Mouse (Mus musculus) layer of hippocampus, postnatal 14 days (tissue): Measurements from ENCODE around the gene Olfr1100. TPM values are rescaled to one million over a fixed set of nuclear protein-coding genes. Genes with fewer than 3 reads are reported as not detected.

ENCODE experiments used
- DNase-seq, 2 experiments: peaks; one replicate each; pipeline ENCODE4 v3.0.0; 2021 to 2022; ENCODE audit warnings: low spot score in 2 of 2, mixed read lengths in 1 of 2
- long read RNA-seq, 2 experiments: library from polyadenylated mRNA; stranded (forward); transcript quantifications; one replicate each; pipeline ENCODE4 v2.0.0; 2021
- total RNA-seq, 2 experiments: library from RNA; stranded (reverse); gene quantifications; 2 replicates each; pipeline ENCODE4 v1.2.3; 2021

Gene Olfr1100
- total RNA-seq, result not detected
- long read RNA-seq, experiment 1, result 0 reads
- long read RNA-seq, experiment 2, result 0 reads

DNA sequence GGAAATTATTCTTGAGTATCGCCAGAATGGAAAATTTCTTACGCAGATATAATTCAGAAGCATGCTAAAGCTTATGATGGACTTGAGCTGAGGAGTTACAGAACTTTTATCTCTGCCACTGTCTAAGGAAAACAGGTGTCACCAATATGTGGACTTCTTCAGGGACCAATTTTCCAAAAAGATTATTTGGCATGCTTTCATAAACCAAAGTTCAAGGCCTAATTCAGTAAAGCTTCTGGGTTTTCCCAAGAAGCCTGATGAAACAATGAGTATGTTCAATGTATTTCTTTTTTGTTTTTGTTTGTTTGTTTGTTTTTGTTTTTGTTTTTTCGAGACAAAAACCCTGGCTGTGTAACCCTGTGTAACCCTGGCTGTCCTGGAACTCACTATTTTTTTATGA lies at the start of gene Olfr1100:
Gene Olfr1100, minus strand, starts transcription at position 101 of the 400 bp plus-strand sequence.
- no peak for DNase-seq

DNA sequence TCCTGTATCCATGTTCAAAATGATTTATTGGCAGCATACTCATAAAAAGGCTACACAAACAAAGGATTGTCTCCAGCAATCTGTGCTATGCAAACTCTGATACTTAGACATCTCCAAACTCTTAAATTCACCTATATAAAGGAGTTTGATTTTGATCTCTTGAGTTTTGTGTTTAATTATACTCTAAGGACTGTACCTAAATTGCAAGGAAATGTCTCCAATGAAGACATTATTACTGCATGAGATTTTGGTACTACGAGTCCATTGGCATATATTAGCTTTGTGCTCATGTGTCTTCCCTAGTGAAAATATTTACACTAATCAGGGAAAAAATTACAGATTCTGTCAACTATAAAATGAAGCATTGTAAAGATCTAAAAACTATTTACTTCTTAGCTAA lies 47.2 kb upstream of the Olfr1100 start, which contains the start of gene Olfr1104:
Gene Olfr1104, minus strand, starts transcription at position 101 of the 400 bp plus-strand sequence.
- DNase-seq, result no peak

DNA sequence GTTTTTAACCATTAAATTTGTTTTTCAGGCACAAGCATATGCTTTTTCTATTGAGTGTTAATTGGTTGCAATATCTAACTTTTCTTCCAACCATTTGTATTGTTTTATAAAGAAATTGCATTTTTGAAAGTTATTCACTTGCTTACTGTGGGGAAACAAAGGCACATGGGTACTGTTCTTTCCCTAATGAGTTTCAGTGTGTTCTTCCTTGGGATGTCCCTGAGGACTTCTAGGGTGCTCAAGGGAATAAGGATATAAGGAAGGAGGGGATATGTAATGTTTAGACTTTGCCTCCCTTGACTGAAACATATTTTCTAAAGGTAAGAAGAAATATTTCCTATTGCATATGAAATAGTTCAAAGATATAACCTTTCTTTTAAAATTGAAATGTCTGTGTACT lies 18.3 kb upstream of the Olfr1100 start, which contains the start of gene Olfr1102:
Gene Olfr1102, plus strand, starts transcription at position 301 of the 400 bp plus-strand sequence.
- no peak for DNase-seq

DNA sequence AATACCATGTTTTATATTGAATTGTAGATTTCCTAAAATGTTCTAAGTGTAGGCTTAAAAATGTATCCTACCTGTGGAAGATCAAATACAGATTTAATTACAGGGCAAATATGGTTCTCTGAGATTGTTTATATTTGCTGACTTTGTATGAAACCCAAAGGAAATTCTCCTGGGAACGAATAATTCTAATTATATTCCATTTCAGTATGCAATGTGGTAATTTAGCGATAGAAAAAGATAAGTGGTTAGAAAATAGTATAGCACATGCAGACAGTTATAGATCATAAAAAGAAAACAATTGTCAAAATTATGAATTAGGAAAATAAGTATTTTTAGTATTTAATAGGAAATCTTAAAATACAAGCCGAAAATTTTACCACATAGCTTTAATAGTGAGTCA lies 11.4 kb upstream of the Olfr1100 start, which contains the start of gene Olfr1101:
Gene Olfr1101, minus strand, starts transcription at position 101 of the 400 bp plus-strand sequence.
- DNase-seq, result no peak

DNA sequence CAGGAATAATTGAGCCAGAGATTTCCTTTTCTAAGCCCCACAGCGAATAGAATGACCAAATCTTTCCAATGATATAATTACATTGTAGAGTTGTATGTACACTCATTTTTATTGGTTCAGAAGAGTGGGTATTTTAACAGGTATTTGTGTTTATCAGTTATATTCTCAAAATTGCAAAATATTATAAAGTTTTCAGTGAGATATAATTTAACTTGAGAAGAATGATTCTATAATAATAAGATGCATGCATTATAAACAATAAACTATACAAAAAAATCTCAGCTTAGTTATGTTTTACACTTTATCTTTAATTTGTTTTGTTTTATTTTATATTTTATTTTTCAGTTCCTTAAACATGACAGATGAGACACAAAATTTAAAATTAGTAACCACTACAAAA lies 19.2 kb downstream of the Olfr1100 start, which contains the start of gene Olfr1099:
Gene Olfr1099, minus strand, starts transcription at position 101 of the 400 bp plus-strand sequence.
- no peak for DNase-seq

DNA sequence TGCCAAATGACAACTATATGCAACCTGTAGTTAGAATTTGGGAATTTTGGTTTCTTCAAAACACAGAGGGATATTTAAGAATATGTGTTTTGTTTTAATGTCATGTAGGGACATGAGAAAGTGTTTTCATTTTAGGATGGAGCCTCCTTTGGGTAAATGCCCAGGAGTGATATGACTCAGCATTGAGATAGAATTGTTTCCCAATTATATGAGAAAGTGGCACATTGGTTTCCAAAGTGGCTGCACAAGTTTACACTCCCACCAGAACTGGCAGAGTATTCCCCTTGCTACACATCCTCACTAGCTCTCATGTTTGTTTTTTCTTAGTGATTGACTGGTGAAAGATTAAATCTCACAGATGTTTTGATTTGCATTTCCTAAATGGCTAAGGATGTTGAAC lies 53.2 kb downstream of the Olfr1100 start:
- DNase-seq, result peak in 1 of 2 experiments; percentile 1

Other genes starting within 250 kb of the Olfr1100 start
- not detected for gene Olfr1089, start 246.3 kb downstream of the Olfr1100 start, total RNA-seq
- gene Olfr1090, start 221.0 kb downstream of the Olfr1100 start, total RNA-seq, result not detected
- not detected for gene Olfr1093, start 197.5 kb downstream of the Olfr1100 start, total RNA-seq
- not detected for gene Olfr141, start 169.9 kb downstream of the Olfr1100 start, total RNA-seq
- gene Olfr1094, start 155.3 kb downstream of the Olfr1100 start, total RNA-seq, result not detected
- not detected for gene Olfr1095, start 128.3 kb downstream of the Olfr1100 start, total RNA-seq
- not detected for gene Gm13723, start 105.2 kb downstream of the Olfr1100 start, total RNA-seq
- not detected for gene Olfr1097, start 87.7 kb downstream of the Olfr1100 start, total RNA-seq
- gene Olfr1098, start 55.4 kb downstream of the Olfr1100 start, total RNA-seq, result not detected
- gene Olfr1099, start 19.3 kb downstream of the Olfr1100 start, total RNA-seq, result not detected
- gene Olfr1101, start 11.3 kb upstream of the Olfr1100 start, total RNA-seq, result not detected
- gene Olfr1102, start 18.4 kb upstream of the Olfr1100 start, total RNA-seq, result not detected
- not detected for gene Olfr1104, start 47.1 kb upstream of the Olfr1100 start, total RNA-seq
- not detected for gene Olfr1105, start 56.6 kb upstream of the Olfr1100 start, total RNA-seq
- not detected for gene Olfr1106, start 72.3 kb upstream of the Olfr1100 start, total RNA-seq
- gene Olfr1107, start 95.9 kb upstream of the Olfr1100 start, total RNA-seq, result not detected
- gene Olfr1109, start 116.1 kb upstream of the Olfr1100 start, total RNA-seq, result not detected
- not detected for gene Olfr259, start 134.6 kb upstream of the Olfr1100 start, total RNA-seq
- gene Olfr1110, start 160.3 kb upstream of the Olfr1100 start, total RNA-seq, result not detected
- not detected for gene Olfr1111, start 172.7 kb upstream of the Olfr1100 start, total RNA-seq
- not detected for gene Olfr1112, start 207.8 kb upstream of the Olfr1100 start, total RNA-seq
- gene Olfr1113, start 229.0 kb upstream of the Olfr1100 start, total RNA-seq, result not detected